Mouse (Mus musculus) heart, embryonic 11.5 days (tissue): ENCODE data around the gene Pnpt1. TPM values are rescaled to one million over a fixed set of nuclear protein-coding genes. Genes with fewer than 3 reads are reported as not detected.

Experiments used
- ATAC-seq: fragments of 200-750 bp; cut with Nextera tagmentation; replicated peaks from 2 replicates; pipeline ENCODE4 v1.8.0; 2017; ENCODE audit warnings: moderate library complexity; ENCODE audit not compliant: insufficient number of reproducible peaks, low FRiP score, low TSS enrichment
- H3K27ac ChIP-seq: fragments of 300-500 bp; sonication (generic); 2 replicates; pipeline ENCODE4 v1.5.1; 2014; ENCODE audit warnings: mild to moderate bottlenecking, low read depth, low read length
- H3K27me3 ChIP-seq: fragments of 300-500 bp; sonication (generic); 2 replicates; pipeline ENCODE4 v1.6.1; 2014; ENCODE audit warnings: mild to moderate bottlenecking, low read length, mixed read lengths; ENCODE audit not compliant: control insufficient read depth, insufficient read depth
- H3K36me3 ChIP-seq: fragments of 300-500 bp; sonication (generic); 2 replicates; pipeline ENCODE4 v1.6.1; 2014; ENCODE audit warnings: mild to moderate bottlenecking, low read length, moderate library complexity, mixed read lengths; ENCODE audit not compliant: control insufficient read depth, insufficient read depth
- H3K4me1 ChIP-seq: fragments of 300-500 bp; sonication (generic); 2 replicates; pipeline ENCODE4 v1.6.1; 2014; ENCODE audit warnings: low read length; ENCODE audit not compliant: control insufficient read depth, insufficient read depth
- H3K4me2 ChIP-seq: fragments of 300-500 bp; sonication (generic); 2 replicates; pipeline ENCODE4 v1.6.1; 2014; ENCODE audit warnings: mild to moderate bottlenecking, moderate library complexity
- H3K4me3 ChIP-seq: fragments of 300-500 bp; sonication (generic); 2 replicates; pipeline ENCODE4 v1.5.1; 2014; ENCODE audit warnings: low read depth, low read length
- H3K9ac ChIP-seq: fragments of 300-500 bp; sonication (generic); 2 replicates; pipeline ENCODE4 v1.6.1; 2014; ENCODE audit warnings: mild to moderate bottlenecking, low read depth, low read length, moderate library complexity
- H3K9me3 ChIP-seq: fragments of 300-500 bp; sonication (generic); replicated peaks from 2 replicates; pipeline ENCODE4 v1.6.1; 2016; ENCODE audit warnings: low read length; ENCODE audit not compliant: control insufficient read depth
- WGBS: fragments of 180-500 bp; shearing (Covaris S2); extraction: QIAGEN DNeasy Blood & Tissue Kit; methylation state at CpG from one replicate; pipeline ENCODE4 v1.1.7; 2014; ENCODE audit not compliant: insufficient replicate concordance; 5-methylcytosine and 5-hydroxymethylcytosine counted together
- polyA plus RNA-seq: library from polyadenylated mRNA; unstranded; fragments of >200 nt; fragmentation: Nextera tagmentation; extraction: Ambion mirVana; gene quantifications from 2 replicates; pipeline ENCODE4 v1.2.1, GENCODE M21; 2014

Gene Pnpt1
- polyA plus RNA-seq: 49.1 and 51.7 TPM in 2 replicates

GRCm38 (mm10) chr11:29130385-29131355 is at the start of gene Pnpt1:
Gene Pnpt1, plus strand, starts transcription at chr11:29130744.
- peaks cover 2% of the 10 kb centered on the region; the same call in 1 of the 2 replicates for H3K36me3 ChIP-seq
- 5% methylated on average over 50 of the region's 50 CpGs for WGBS
- peak; percentile 100 for ATAC-seq

GRCm38 (mm10) chr11:29092403-29092802 is 38.1 kb upstream of the Pnpt1 start:
- Histone ChIP-seq H3K27ac (no peak overlapping the region), H3K9ac (no peak overlapping the region), H3K27me3 (no peaks in the 10 kb centered on the region), H3K4me3 (no peak overlapping the region), H3K4me2 (no peak overlapping the region), H3K36me3 (no peaks in the 10 kb centered on the region), H3K4me1 (no peaks in the 10 kb centered on the region), H3K9me3 (no peaks in the 10 kb centered on the region)
- ATAC-seq: no peak
- 75% methylated on average over 2 of the region's 2 CpGs for WGBS

More at GRCm38 (mm10) chr11:29130385-29131355, at the start of gene Pnpt1:
- Histone ChIP-seq H3K9me3 (no peaks in the 10 kb centered on the region), H3K27me3 (no peaks in the 10 kb centered on the region), H3K4me1 (peaks cover 3% of the 10 kb centered on the region), H3K9ac (peak within 1 kb of the TSS; percentile 87), H3K27ac (0 out of 2 replicates have a peak within 1 kb of the TSS, but pooled peaks have one; percentile 57), H3K4me2 (peak within 1 kb of the TSS; percentile 69), H3K4me3 (peak within 1 kb of the TSS; percentile 77)

GRCm38 (mm10) chr11:29098926-29099325 is 31.6 kb upstream of the Pnpt1 start:
- no peak overlapping the region for H3K9ac ChIP-seq
- no peaks in the 10 kb centered on the region for H3K36me3 ChIP-seq
- H3K4me2 ChIP-seq: no peak overlapping the region
- no peaks in the 10 kb centered on the region for H3K9me3 ChIP-seq
- H3K4me3 ChIP-seq: no peak overlapping the region
- H3K27me3 ChIP-seq: no peaks in the 10 kb centered on the region
- no peaks in the 10 kb centered on the region for H3K4me1 ChIP-seq
- WGBS: 72% methylated on average over 2 of the region's 2 CpGs
- no peak overlapping the region for H3K27ac ChIP-seq
- ATAC-seq: no peak

GRCm38 (mm10) chr11:29129862-29130384 is 621 bp upstream of the Pnpt1 start:
- no peaks in the 10 kb centered on the region for H3K9me3 ChIP-seq
- H3K27ac ChIP-seq: no peak overlapping the region
- H3K36me3 ChIP-seq: peaks cover 2% of the 10 kb centered on the region; the same call in 1 of the 2 replicates
- H3K4me2 ChIP-seq: peak overlapping the region; percentile 69
- peak overlapping the region; percentile 87; the same call in 1 of the 2 replicates for H3K9ac ChIP-seq
- H3K27me3 ChIP-seq: no peaks in the 10 kb centered on the region
- WGBS: 68% methylated on average over 11 of the region's 11 CpGs
- peak; percentile 51 for ATAC-seq
- H3K4me1 ChIP-seq: peaks cover 3% of the 10 kb centered on the region
- peak overlapping the region; percentile 77 for H3K4me3 ChIP-seq

- no peak overlapping the region for H3K4me3 ChIP-seq
- peaks cover 6% of the 10 kb centered on the region; the same call in 1 of the 2 replicates for H3K36me3 ChIP-seq
- H3K4me2 ChIP-seq: no peak overlapping the region
- no peak for ATAC-seq
- H3K27ac ChIP-seq: no peak overlapping the region
- H3K9ac ChIP-seq: no peak overlapping the region
- H3K9me3 ChIP-seq: no peaks in the 10 kb centered on the region
- H3K27me3 ChIP-seq: no peaks in the 10 kb centered on the region
- no peaks in the 10 kb centered on the region for H3K4me1 ChIP-seq
- 77% methylated on average over 1 of the region's 1 CpGs for WGBS
Measured at GRCm38 (mm10) chr11:29140671-29141070, 10.1 kb downstream of the Pnpt1 start.

- ATAC-seq: no peak
- no peaks in the 10 kb centered on the region for H3K27me3 ChIP-seq
- WGBS: 86% methylated on average over 2 of the region's 2 CpGs
- no peaks in the 10 kb centered on the region for H3K9me3 ChIP-seq
- H3K4me3 ChIP-seq: no peak overlapping the region
- H3K4me2 ChIP-seq: no peak overlapping the region
- H3K4me1 ChIP-seq: no peaks in the 10 kb centered on the region
- H3K36me3 ChIP-seq: peaks cover 4% of the 10 kb centered on the region; the same call in 1 of the 2 replicates
- H3K27ac ChIP-seq: no peak overlapping the region
- H3K9ac ChIP-seq: no peak overlapping the region
Measured at GRCm38 (mm10) chr11:29148901-29149300, 18.4 kb downstream of the Pnpt1 start.

GRCm38 (mm10) chr11:29163569-29163968 is 33.0 kb downstream of the Pnpt1 start:
- peaks cover 6% of the 10 kb centered on the region; the same call in 1 of the 2 replicates for H3K36me3 ChIP-seq
- WGBS: 88% methylated on average over 4 of the region's 4 CpGs
- H3K9ac ChIP-seq: no peak overlapping the region
- no peak overlapping the region for H3K4me3 ChIP-seq
- no peaks in the 10 kb centered on the region for H3K9me3 ChIP-seq
- H3K27me3 ChIP-seq: no peaks in the 10 kb centered on the region
- H3K4me1 ChIP-seq: no peaks in the 10 kb centered on the region
- H3K27ac ChIP-seq: no peak overlapping the region
- no peak for ATAC-seq
- H3K4me2 ChIP-seq: no peak overlapping the region

GRCm38 (mm10) chr11:29171959-29172391 is 41.4 kb downstream of the Pnpt1 start:
- H3K4me2 ChIP-seq: peak overlapping the region; percentile 78
- WGBS: under 1% methylated on average over 34 of the region's 34 CpGs
- H3K4me1 ChIP-seq: peaks cover 5% of the 10 kb centered on the region; the same call in 1 of the 2 replicates
- H3K36me3 ChIP-seq: no peaks in the 10 kb centered on the region
- H3K27ac ChIP-seq: peak overlapping the region; percentile 93
- H3K9ac ChIP-seq: peak overlapping the region; percentile 69
- no peaks in the 10 kb centered on the region for H3K9me3 ChIP-seq
- peak overlapping the region; percentile 92 for H3K4me3 ChIP-seq
- peak; percentile 19 for ATAC-seq
- no peaks in the 10 kb centered on the region for H3K27me3 ChIP-seq
